Mouse (Mus musculus) forebrain, postnatal 0 days (tissue): ENCODE results near the gene Lifr. TPM values are rescaled to one million over a fixed set of nuclear protein-coding genes. Genes with fewer than 3 reads are reported as not detected.
A peak's percentile ranks its signal among the peaks of the same experiment; 100 is the strongest.

Source experiments
- ATAC-seq: fragments of 200-750 bp; cut with Nextera tagmentation; 2 replicates; pipeline ENCODE4 v1.8.0; 2017; ENCODE audit warnings: mild to moderate bottlenecking, moderate library complexity
- DNase-seq: peaks from one replicate; pipeline ENCODE4 v3.0.0-alpha.2; 2015
- H3K27ac ChIP-seq: fragments of 300-500 bp; sonication (generic); 2 replicates; pipeline ENCODE4 v1.5.1; 2014; ENCODE audit warnings: low read depth, mild to moderate bottlenecking, antibody characterized with exemption, low read length, moderate library complexity, mixed read lengths
- H3K27me3 ChIP-seq: fragments of 300-500 bp; sonication (generic); 2 replicates; pipeline ENCODE4 v1.6.1; 2014; ENCODE audit warnings: mild to moderate bottlenecking, low read length, mixed read lengths; ENCODE audit not compliant: insufficient read depth
- H3K36me3 ChIP-seq: fragments of 300-500 bp; sonication (generic); 2 replicates; pipeline ENCODE4 v1.6.1; 2014; ENCODE audit warnings: mild to moderate bottlenecking, moderate library complexity; ENCODE audit not compliant: insufficient read depth
- H3K4me1 ChIP-seq: fragments of 300-500 bp; sonication (generic); 2 replicates; pipeline ENCODE4 v1.6.1; 2014; ENCODE audit warnings: antibody characterized with exemption; ENCODE audit not compliant: insufficient read depth
- H3K4me2 ChIP-seq: fragments of 300-500 bp; sonication (generic); 2 replicates; pipeline ENCODE4 v1.6.1; 2014; ENCODE audit warnings: low read depth, mild to moderate bottlenecking, moderate library complexity
- H3K4me3 ChIP-seq: fragments of 300-500 bp; sonication (generic); 2 replicates; pipeline ENCODE4 v1.5.1; 2014; ENCODE audit warnings: low read depth, low read length, mixed read lengths
- H3K9ac ChIP-seq: fragments of 300-500 bp; sonication (generic); 2 replicates; pipeline ENCODE4 v1.6.1; 2014; ENCODE audit warnings: mild to moderate bottlenecking
- H3K9me3 ChIP-seq: fragments of 300-500 bp; sonication (generic); 2 replicates; pipeline ENCODE4 v1.6.1; 2016; ENCODE audit warnings: low read length
- CTCF ChIP-seq: sonication (generic); IDR thresholded peaks from 2 replicates; pipeline ENCODE4 v1.5.1; 2016; ENCODE audit warnings: antibody characterized with exemption, control low read depth, low read depth
- WGBS: fragments of 180-500 bp; shearing (Covaris S2); extraction: QIAGEN DNeasy Blood & Tissue Kit; methylation state at CpG from one replicate; pipeline ENCODE4 v1.1.7; 2014; 5-methylcytosine and 5-hydroxymethylcytosine counted together
- polyA plus RNA-seq: library from polyadenylated mRNA; unstranded; fragments of >200 nt; fragmentation: Nextera tagmentation; extraction: Ambion mirVana; gene quantifications from 2 replicates; pipeline ENCODE4 v1.2.1, GENCODE M21; 2015
- total RNA-seq: library from RNA; depleted of rRNA; stranded (reverse); fragments of >200 nt; gene quantifications from 2 replicates; pipeline ENCODE4 v1.2.3, GENCODE M21; 2014; rRNA removed

Gene Lifr
- total and polyA plus RNA-seq, 2 experiments from 2014 or later = 6.8 to 26.1 TPM

DNA sequence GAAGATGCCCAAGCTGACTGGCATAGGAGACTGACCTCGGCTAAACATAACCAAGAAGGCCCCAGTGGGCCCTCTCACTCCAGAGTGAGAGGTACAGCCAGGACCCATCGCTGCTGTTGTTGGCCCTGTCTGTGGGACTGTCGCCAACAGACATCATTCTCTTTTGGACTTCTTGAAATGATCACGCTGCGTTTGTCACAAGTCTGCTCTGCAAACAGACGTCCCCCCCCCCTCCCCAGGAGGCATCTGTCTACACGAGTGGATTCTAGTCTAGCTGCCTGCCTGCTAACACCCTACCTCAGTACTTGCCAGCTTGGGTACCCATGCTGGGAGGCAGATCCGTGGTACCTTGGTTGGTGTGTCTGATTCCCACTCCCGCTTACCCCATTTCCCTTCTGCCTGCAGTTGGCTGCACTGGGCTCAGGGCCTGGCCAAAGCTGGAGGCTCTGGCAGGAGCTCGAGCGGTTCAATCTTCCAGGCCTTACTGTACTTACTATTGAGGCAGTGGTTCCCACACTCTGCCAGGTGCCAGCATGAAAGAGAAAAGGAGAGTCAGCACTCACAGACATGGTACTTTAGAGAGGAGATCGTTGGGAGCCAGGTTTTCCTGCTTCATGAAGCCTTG is 133.8 kb downstream of the Lifr start:
- ATAC-seq = 0 out of 2 replicates have a peak, but pooled peaks have one; percentile 6
- H3K27ac ChIP-seq = no peak overlapping the region
- H3K27me3 ChIP-seq = no peaks in the 10 kb centered on the region
- no peak for DNase-seq
- H3K4me2 ChIP-seq = no peak overlapping the region
- WGBS = 53% methylated on average over 12 of the region's 12 CpGs
- H3K4me3 ChIP-seq = no peak overlapping the region
- H3K4me1 ChIP-seq = no peaks in the 10 kb centered on the region
- no peaks in the 10 kb centered on the region for H3K36me3 ChIP-seq
- TF ChIP-seq CTCF = no peak
- no peaks in the 10 kb centered on the region for H3K9me3 ChIP-seq
- H3K9ac ChIP-seq = no peak overlapping the region

DNA sequence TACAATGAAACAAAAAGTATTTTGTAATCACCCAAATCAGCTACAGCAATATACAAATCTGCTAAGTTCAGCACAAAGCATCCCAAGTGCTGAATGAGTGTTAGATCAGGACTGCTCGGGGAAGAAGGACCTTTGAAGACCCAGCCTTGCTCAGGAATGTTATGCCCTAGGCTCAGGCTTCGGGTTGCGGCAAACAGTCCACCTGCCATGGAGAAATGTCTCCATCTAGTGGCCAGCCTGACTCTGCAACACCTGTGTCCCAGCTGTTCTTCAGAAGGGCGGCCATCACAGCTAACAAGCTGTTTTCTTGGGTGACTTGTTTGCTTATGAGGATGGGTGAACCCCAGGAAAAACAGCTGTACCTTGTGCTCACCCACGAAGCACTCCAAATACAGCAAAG is 135.8 kb downstream of the Lifr start:
- Histone ChIP-seq H3K27ac (no peak overlapping the region), H3K27me3 (no peaks in the 10 kb centered on the region), H3K9ac (no peak overlapping the region), H3K4me3 (no peak overlapping the region), H3K36me3 (no peaks in the 10 kb centered on the region), H3K4me2 (no peak overlapping the region), H3K9me3 (no peaks in the 10 kb centered on the region), H3K4me1 (no peaks in the 10 kb centered on the region)
- WGBS = 3% methylated on average over 5 of the region's 5 CpGs
- peak; percentile 99 for TF ChIP-seq CTCF
- ATAC-seq (peak; percentile 90), DNase-seq (peak; percentile 90)

DNA sequence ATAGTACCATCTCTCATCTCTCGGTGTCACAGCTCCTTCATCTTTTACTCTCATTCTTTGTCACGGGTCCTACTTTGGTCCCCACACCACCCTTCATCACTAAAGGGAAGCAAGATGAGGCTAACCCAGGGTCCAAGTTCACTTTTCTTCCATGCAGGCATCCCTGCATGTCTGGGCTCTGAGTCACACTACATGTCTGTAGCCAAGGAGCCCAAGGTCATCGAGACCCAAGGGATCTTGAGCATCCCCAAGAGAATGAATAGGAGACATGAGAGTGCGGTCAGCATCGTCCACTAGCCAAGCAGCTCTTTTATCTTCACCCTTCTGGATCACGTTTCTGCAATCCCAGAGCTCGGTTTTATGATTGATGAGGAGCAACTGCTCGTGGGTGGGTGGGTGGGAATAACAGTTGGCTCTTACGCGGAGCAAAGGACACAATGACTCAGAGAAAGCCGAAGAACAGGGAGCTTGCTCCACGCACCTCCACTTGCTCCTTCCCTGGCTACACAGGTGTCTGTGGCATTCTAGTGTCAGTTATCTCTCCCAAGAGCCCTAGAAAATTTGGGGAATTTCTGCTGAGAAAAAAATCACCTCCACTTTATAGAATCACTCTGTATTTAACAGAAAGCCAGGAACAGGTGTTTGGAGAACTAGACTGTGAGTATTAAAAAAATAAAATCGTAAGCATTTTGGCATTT is 143.1 kb downstream of the Lifr start:
- Histone ChIP-seq H3K9me3 (no peaks in the 10 kb centered on the region), H3K4me3 (no peak overlapping the region), H3K4me2 (no peak overlapping the region), H3K4me1 (no peaks in the 10 kb centered on the region), H3K27me3 (no peaks in the 10 kb centered on the region), H3K9ac (no peak overlapping the region), H3K36me3 (no peaks in the 10 kb centered on the region), H3K27ac (no peak overlapping the region)
- no peak for ATAC-seq
- no peak for DNase-seq
- no peak for TF ChIP-seq CTCF
- WGBS = 89% methylated on average over 13 of the region's 13 CpGs

DNA sequence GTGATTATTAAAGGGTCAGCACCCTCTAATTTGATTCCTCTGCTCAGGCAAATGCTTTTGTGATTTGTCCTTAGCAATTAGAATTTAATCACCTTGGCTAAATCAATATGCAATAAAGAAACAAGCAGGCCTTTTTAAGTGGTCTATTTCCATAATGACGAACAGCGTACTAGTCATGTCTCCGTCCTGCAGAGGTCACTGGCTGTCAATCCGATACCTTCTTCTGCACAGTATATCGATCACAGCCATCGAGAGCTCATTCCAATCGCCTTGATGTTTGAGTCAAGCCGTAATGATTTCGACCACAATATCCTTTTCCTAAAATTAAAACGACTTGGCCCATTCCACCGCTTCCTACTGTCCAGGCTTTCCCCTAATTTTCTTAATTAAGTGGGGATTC is 149.5 kb downstream of the Lifr start:
- no peak for TF ChIP-seq CTCF
- Histone ChIP-seq H3K4me1 (no peaks in the 10 kb centered on the region), H3K4me3 (no peak overlapping the region), H3K9ac (no peak overlapping the region), H3K27ac (no peak overlapping the region), H3K27me3 (no peaks in the 10 kb centered on the region), H3K9me3 (no peaks in the 10 kb centered on the region), H3K4me2 (no peak overlapping the region), H3K36me3 (no peaks in the 10 kb centered on the region)
- no peak for ATAC-seq
- 74% methylated on average over 11 of the region's 11 CpGs for WGBS
- no peak for DNase-seq

DNA sequence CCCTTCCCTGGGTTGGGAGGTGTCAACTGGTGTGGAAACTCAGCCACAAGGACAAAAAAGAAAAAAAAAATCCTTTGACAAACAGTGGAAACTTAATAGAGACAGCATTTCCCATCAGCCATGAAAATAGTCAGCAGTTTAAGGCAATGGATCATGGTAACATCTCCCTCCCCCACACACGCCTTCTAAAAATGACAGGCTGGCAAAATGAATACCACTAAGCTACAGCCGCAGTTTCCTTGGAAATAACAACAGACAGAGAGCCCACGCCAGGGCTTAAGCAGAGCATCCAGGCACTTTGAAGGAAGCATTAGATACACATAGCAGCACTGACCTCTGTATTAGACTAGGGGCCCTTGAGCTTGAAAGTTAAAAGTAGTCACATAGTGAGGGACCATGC is 150.5 kb downstream of the Lifr start:
- H3K9ac ChIP-seq = no peak overlapping the region
- ATAC-seq = peak; percentile 67
- no peaks in the 10 kb centered on the region for H3K4me1 ChIP-seq
- H3K36me3 ChIP-seq = no peaks in the 10 kb centered on the region
- H3K9me3 ChIP-seq = no peaks in the 10 kb centered on the region
- no peak overlapping the region for H3K27ac ChIP-seq
- H3K4me3 ChIP-seq = no peak overlapping the region
- 44% methylated on average over 3 of the region's 3 CpGs for WGBS
- H3K4me2 ChIP-seq = no peak overlapping the region
- no peak for TF ChIP-seq CTCF
- DNase-seq = no peak
- H3K27me3 ChIP-seq = no peaks in the 10 kb centered on the region

DNA sequence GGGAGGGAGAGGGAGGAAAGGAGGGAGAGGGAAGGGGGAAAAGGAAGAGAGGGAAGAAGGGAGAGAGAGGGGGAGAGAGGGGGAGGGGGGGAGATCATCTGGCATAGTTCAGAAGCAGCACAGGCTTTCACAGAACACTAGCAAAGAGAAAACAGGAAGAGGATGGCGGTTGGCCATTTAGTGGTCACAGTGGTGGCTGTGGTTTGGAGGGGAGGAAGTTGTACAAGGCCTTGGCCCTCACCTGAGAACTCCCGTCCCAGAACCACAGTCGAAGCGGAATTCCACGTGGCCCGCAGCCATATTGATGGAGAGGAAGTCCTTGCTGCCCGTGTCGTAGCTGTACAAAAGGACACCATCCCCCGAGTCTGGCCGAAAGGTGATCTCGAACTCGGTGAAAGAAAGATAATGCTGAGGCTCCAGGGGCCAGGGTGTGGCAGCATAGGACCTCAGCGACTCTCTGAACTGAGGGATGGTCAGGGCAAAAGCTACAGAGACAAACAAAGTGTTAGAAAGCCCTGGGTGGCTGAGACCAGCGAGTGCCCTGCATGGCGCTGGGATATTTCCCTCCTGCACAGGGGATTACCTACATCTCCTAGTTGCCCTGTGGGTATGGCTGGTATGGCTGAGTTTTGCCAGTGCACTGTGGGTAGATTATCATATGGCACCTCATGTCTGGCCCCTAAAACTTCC is 151.9 kb downstream of the Lifr start:
- no peaks in the 10 kb centered on the region for H3K36me3 ChIP-seq
- no peaks in the 10 kb centered on the region for H3K9me3 ChIP-seq
- WGBS = 85% methylated on average over 15 of the region's 15 CpGs
- no peaks in the 10 kb centered on the region for H3K27me3 ChIP-seq
- no peak overlapping the region for H3K4me3 ChIP-seq
- no peaks in the 10 kb centered on the region for H3K4me1 ChIP-seq
- no peak overlapping the region for H3K27ac ChIP-seq
- no peak for ATAC-seq
- no peak for TF ChIP-seq CTCF
- H3K9ac ChIP-seq = no peak overlapping the region
- H3K4me2 ChIP-seq = no peak overlapping the region
- no peak for DNase-seq

Other genes starting within 250 kb of the Lifr start
- gene Osmr, start 215.6 kb upstream of the Lifr start, total RNA-seq = 1.8 and 2.6 TPM in 2 replicates
- gene Osmr, start 215.6 kb upstream of the Lifr start, polyA plus RNA-seq = 1.1 and 1.7 TPM in 2 replicates